Mouse (Mus musculus): ENCODE data around the gene Cpa4. TPM values are rescaled to one million over a fixed set of nuclear protein-coding genes. Genes with fewer than 3 reads are reported as not detected.

Cpa4 gene
- polyA plus RNA-seq, 1 experiment from 2014 or later: not detected

DNA sequence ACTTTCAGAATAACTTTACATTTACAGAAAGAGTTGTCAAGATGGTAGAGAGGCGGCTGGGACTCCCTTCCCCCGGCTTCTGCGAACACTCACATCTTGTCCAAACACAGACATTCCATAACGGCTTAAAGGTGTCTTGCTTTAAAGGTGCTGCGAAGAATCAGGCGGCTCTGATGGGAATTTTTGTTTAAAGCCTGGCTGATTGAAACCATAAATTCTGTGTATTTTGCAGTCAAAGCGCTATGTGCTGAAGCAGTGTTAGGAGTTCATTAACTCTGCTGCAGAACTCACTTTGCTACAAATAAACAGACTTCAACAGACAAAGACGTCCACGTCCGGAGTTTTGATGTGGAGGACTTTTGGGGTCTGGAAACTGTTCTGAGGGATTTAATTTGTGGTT lies 29.9 kb upstream of the Cpa4 start:
- WGBS (ENCODE audit: insufficient replicate concordance): 61% methylated on average over 10 of the region's 10 CpGs
- H3K4me3 ChIP-seq (ENCODE audit: low read depth, low read length): no peak overlapping the region
- H3K4me2 ChIP-seq (ENCODE audit: low read depth, low read length): no peak overlapping the region
- 0 out of 2 replicates have a peak, but pooled peaks cover 4% of the 10 kb centered on the region for H3K27me3 ChIP-seq (ENCODE audit: insufficient read depth, low read length)
- H3K4me1 ChIP-seq (ENCODE audit: insufficient read depth): peaks cover 3% of the 10 kb centered on the region; the same call in 1 of the 2 replicates
- TF ChIP-seq CTCF (IDR thresholded peaks at IDR 0.05; ENCODE audit: low read depth): no peak
- TF ChIP-seq EP300 (IDR thresholded peaks at IDR 0.05; ENCODE audit: low read depth): no peak
- H3K36me3 ChIP-seq (replicated peaks; ENCODE audit: insufficient read depth, low read length): no peaks in the 10 kb centered on the region
- H3K27ac ChIP-seq (ENCODE audit: low read depth): no peak overlapping the region
- H3K9me3 ChIP-seq (ENCODE audit: low read length): no peaks in the 10 kb centered on the region
- ATAC-seq (no peak), DNase-seq (no peak)
- no peak overlapping the region for H3K9ac ChIP-seq (replicated peaks)

- H3K4me1 ChIP-seq (ENCODE audit: insufficient read depth): peaks cover 3% of the 10 kb centered on the region; the same call in 1 of the 2 replicates
- no peaks in the 10 kb centered on the region for H3K9me3 ChIP-seq (ENCODE audit: low read length)
- no peaks in the 10 kb centered on the region for H3K36me3 ChIP-seq (replicated peaks; ENCODE audit: insufficient read depth, low read length)
- no peak overlapping the region for H3K9ac ChIP-seq (replicated peaks)
- 0 out of 2 replicates have a peak, but pooled peaks cover 4% of the 10 kb centered on the region for H3K27me3 ChIP-seq (ENCODE audit: insufficient read depth, low read length)
- TF ChIP-seq EP300 (IDR thresholded peaks at IDR 0.05; ENCODE audit: low read depth): no peak
- TF ChIP-seq CTCF (IDR thresholded peaks at IDR 0.05; ENCODE audit: low read depth): no peak
- H3K4me3 ChIP-seq (ENCODE audit: low read depth, low read length): no peak overlapping the region
- H3K4me2 ChIP-seq (ENCODE audit: low read depth, low read length): no peak overlapping the region
- DNase-seq: no peak
- H3K27ac ChIP-seq (ENCODE audit: low read depth): no peak overlapping the region
- ATAC-seq: no peak
- WGBS (ENCODE audit: insufficient replicate concordance): 75% methylated on average over 5 of the region's 5 CpGs
Measured at GRCm38 (mm10) chr6:30538800-30539199, 29.4 kb upstream of the Cpa4 start.

GRCm38 (mm10) chr6:30541009-30541799 lies 27.0 kb upstream of the Cpa4 start, which contains the start of gene Cpa2:
TSS of gene Cpa2 (plus strand) at chr6:30541582.
- H3K36me3 ChIP-seq (replicated peaks; ENCODE audit: insufficient read depth, low read length): no peaks in the 10 kb centered on the region
- 66% methylated on average over 11 of the region's 11 CpGs for WGBS (ENCODE audit: insufficient replicate concordance)
- no peak within 1 kb of the TSS for H3K9ac ChIP-seq (replicated peaks)
- DNase-seq: no peak
- H3K4me3 ChIP-seq (ENCODE audit: low read depth, low read length): no peak within 1 kb of the TSS
- TF ChIP-seq EP300 (IDR thresholded peaks at IDR 0.05; ENCODE audit: low read depth) (no peak), CTCF (IDR thresholded peaks at IDR 0.05; ENCODE audit: low read depth) (no peak)
- H3K9me3 ChIP-seq (ENCODE audit: low read length): no peaks in the 10 kb centered on the region
- H3K4me2 ChIP-seq (ENCODE audit: low read depth, low read length): no peak within 1 kb of the TSS
- no peak for ATAC-seq
- no peak within 1 kb of the TSS for H3K27ac ChIP-seq (ENCODE audit: low read depth)
- H3K4me1 ChIP-seq (ENCODE audit: insufficient read depth): peaks cover 3% of the 10 kb centered on the region; the same call in 1 of the 2 replicates
- H3K27me3 ChIP-seq (ENCODE audit: insufficient read depth, low read length): 0 out of 2 replicates have a peak, but pooled peaks cover 4% of the 10 kb centered on the region

DNA sequence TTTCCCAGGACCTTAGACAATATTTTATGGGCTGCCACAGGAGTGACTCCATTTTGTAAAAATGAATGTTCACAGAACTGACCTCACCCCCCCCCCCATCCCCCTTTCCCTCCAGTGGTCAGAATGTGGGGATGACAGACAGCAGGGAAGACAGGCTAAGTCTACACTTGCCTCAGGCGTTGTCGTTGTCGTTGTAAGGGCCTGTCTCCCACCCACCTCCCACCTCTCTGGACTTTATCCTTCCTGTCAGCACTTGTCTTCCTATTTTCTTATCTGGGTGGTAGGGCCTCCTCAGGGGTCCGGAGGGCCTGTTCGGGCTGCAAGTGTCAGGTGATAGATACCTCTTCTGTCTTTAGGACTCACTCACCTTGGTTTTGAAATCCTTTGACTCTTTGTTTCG lies 25.9 kb upstream of the Cpa4 start:
- WGBS (ENCODE audit: insufficient replicate concordance): 57% methylated on average over 6 of the region's 6 CpGs
- no peaks in the 10 kb centered on the region for H3K36me3 ChIP-seq (replicated peaks; ENCODE audit: insufficient read depth, low read length)
- no peak for DNase-seq
- TF ChIP-seq CTCF (IDR thresholded peaks at IDR 0.05; ENCODE audit: low read depth) (no peak), EP300 (IDR thresholded peaks at IDR 0.05; ENCODE audit: low read depth) (no peak)
- no peak overlapping the region for H3K4me3 ChIP-seq (ENCODE audit: low read depth, low read length)
- ATAC-seq: no peak
- no peak overlapping the region for H3K9ac ChIP-seq (replicated peaks)
- H3K27ac ChIP-seq (ENCODE audit: low read depth): no peak overlapping the region
- H3K4me1 ChIP-seq (ENCODE audit: insufficient read depth): peaks cover 3% of the 10 kb centered on the region; the same call in 1 of the 2 replicates
- no peak overlapping the region for H3K4me2 ChIP-seq (ENCODE audit: low read depth, low read length)
- no peaks in the 10 kb centered on the region for H3K9me3 ChIP-seq (ENCODE audit: low read length)
- 0 out of 2 replicates have a peak, but pooled peaks cover 4% of the 10 kb centered on the region for H3K27me3 ChIP-seq (ENCODE audit: insufficient read depth, low read length)

DNA sequence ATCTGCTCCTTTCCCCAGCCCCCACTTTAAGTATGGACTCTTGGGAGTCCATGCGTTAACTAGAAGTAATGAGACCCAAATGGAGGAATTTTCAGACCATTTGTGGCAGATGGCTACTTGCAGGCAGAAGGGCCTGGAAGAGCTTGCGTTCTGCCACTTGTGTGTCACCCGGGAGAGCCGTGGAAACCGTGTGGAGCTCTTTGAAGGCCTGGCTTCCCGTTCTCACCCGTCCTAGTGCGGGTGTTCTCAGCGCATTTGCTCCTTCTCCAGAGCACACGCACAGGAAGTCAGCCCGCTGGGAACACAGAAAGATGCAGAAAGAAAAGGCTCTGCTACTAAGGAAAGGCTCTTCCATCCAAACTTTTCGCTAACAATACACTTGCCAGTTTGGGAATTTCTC lies 25.1 kb upstream of the Cpa4 start:
- Histone ChIP-seq H3K9ac (replicated peaks) (no peak overlapping the region), H3K4me3 (ENCODE audit: low read depth, low read length) (no peak overlapping the region), H3K27ac (ENCODE audit: low read depth) (no peak overlapping the region), H3K36me3 (replicated peaks; ENCODE audit: insufficient read depth, low read length) (no peaks in the 10 kb centered on the region), H3K4me2 (ENCODE audit: low read depth, low read length) (no peak overlapping the region), H3K4me1 (ENCODE audit: insufficient read depth) (peaks cover 3% of the 10 kb centered on the region; the same call in 1 of the 2 replicates), H3K9me3 (ENCODE audit: low read length) (no peaks in the 10 kb centered on the region), H3K27me3 (ENCODE audit: insufficient read depth, low read length) (0 out of 2 replicates have a peak, but pooled peaks cover 4% of the 10 kb centered on the region)
- WGBS (ENCODE audit: insufficient replicate concordance): 44% methylated on average over 12 of the region's 12 CpGs
- TF ChIP-seq CTCF (IDR thresholded peaks at IDR 0.05; ENCODE audit: low read depth) (no peak), EP300 (IDR thresholded peaks at IDR 0.05; ENCODE audit: low read depth) (no peak)
- ATAC-seq (no peak), DNase-seq (no peak)

DNA sequence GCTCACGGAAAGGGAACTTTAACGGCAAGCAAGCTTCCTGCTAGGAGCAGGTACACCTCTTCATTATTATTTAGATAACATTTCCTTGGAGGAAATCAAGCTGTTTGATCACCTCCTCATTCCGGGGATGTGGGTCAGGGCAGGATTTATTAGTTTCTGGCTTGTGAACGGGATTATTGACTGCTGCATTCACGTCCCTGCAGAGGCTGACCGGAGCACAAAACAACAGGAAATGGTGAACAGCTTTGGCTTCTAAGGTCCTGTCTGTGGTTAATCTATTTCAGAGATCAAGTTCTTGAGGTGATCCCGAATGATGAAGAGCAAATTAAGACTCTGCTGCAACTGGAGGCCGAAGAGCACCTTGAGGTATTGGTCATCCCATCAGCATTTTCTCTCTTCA lies 24.3 kb upstream of the Cpa4 start:
- Histone ChIP-seq H3K36me3 (replicated peaks; ENCODE audit: insufficient read depth, low read length) (no peaks in the 10 kb centered on the region), H3K27me3 (ENCODE audit: insufficient read depth, low read length) (0 out of 2 replicates have a peak, but pooled peaks cover 4% of the 10 kb centered on the region), H3K9ac (replicated peaks) (no peak overlapping the region), H3K9me3 (ENCODE audit: low read length) (no peaks in the 10 kb centered on the region), H3K27ac (ENCODE audit: low read depth) (no peak overlapping the region), H3K4me3 (ENCODE audit: low read depth, low read length) (no peak overlapping the region), H3K4me2 (ENCODE audit: low read depth, low read length) (no peak overlapping the region), H3K4me1 (ENCODE audit: insufficient read depth) (peaks cover 3% of the 10 kb centered on the region; the same call in 1 of the 2 replicates)
- TF ChIP-seq EP300 (IDR thresholded peaks at IDR 0.05; ENCODE audit: low read depth) (no peak), CTCF (IDR thresholded peaks at IDR 0.05; ENCODE audit: low read depth) (no peak)
- ATAC-seq: no peak
- WGBS (ENCODE audit: insufficient replicate concordance): 28% methylated on average over 8 of the region's 8 CpGs
- no peak for DNase-seq

All from liver, postnatal 0 days (tissue).